Mouse (Mus musculus) small intestine, adult 2 months (tissue): ENCODE data around the gene Csrnp1.
"Not testable (repeated sequence)": the region's sequence is repeated elsewhere in the genome, so short reads cannot be mapped to it uniquely, and the experiment has no call there.

Experiments used
- CTCF ChIP-seq: fragments of 200-500 bp; IDR thresholded peaks from 2 replicates; pipeline ENCODE4 v1.5.1; 2012; ENCODE audit warnings: low read depth, mild to moderate bottlenecking, control low read depth, inconsistent platforms, low read length, moderate library complexity, mixed read lengths; ENCODE audit not compliant: insufficient replicate concordance, insufficient read length; ENCODE audit errors: extremely low read depth
- POLR2A ChIP-seq: fragments of 200-500 bp; IDR thresholded peaks from 2 replicates; pipeline ENCODE4 v1.6.1; 2012; ENCODE audit warnings: low read depth, mild to moderate bottlenecking, control low read depth, inconsistent platforms, low read length, moderate library complexity

GRCm38 (mm10) chr9:120012161-120012560 lies 27.7 kb upstream of the Csrnp1 start:
- TF ChIP-seq POLR2A, CTCF: not testable (repeated sequence)
